Mouse (Mus musculus): ENCODE measurements around the gene Slc13a2.

DNA sequence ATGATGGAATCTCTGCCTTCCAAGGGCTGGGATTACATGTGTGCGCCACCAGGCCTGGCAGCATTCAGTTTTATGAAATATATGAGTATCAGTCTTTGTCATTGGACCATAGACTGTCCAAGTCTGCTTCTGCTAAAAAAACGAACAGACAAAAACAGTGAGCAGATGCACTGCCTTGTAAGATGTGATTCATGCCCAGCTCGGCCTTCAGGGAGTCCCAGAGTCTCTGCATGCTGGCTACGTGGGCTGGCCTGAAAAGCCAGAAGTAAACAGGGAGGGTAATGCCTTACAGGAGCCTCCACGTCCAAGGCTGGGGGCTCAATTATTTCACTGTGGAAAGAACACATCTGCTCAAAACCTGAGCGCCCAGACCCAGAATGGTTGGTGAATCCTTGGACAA lies 9.2 kb downstream of the Slc13a2 start:
- TF ChIP-seq CTCF (conservative IDR thresholded peaks at IDR 0.05; ENCODE audit: insufficient read depth, insufficient read length, low read depth, low read length) = no peak
- no peak for TF ChIP-seq POLR2A (IDR thresholded peaks at IDR 0.05; ENCODE audit: low read depth, low read length)
